8 mouse cellular contexts compared by ENCODE assay signal in the genomic region with DNA sequence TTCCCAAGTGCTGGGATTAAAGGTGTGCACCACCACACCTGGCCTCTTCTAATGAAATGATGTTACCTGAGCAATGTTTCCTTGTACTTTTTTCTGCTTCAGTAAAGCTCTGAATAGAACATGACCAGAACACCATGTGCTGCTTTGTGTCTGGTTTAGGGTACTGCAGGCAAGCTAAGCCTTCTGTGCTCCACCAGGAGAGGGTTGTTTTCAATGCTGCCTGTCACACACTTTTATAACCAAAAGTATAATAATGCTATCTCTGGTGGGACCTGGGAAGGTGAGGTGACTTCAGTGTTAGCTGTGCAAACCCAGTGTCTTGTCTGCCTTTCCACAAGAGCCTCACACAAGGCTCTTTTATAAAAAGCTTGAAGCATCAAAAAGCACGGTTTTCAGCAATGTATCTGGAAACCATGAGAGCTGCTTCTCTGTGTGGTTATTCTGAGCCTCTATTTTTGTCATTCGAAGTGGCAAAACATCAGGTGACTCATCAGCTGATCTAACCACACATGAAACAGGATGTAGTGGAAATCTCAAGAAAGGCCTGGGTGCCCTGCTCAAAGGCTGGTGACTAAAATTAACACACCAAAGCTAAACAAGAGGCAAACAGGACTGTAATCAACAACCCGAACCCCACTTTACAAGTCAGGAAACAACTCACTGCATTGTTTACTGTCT. TPM values are rescaled to one million over a fixed set of nuclear protein-coding genes. Genes with fewer than 3 reads are reported as not detected.
A peak's percentile ranks its signal among the peaks of the same experiment; 100 is the strongest.
DNase-seq lines count a peak whose midpoint lies in the region; ATAC-seq and TF ChIP-seq lines count a peak whose summit lies in the region.

No protein-coding gene starts in this region.

- no peak overlapping the region for H3K27ac ChIP-seq in MEL (ENCODE audit: control insufficient read depth, low read depth, low read length)
- H3K27ac ChIP-seq in heart, embryonic 12.5 days (ENCODE audit: poor library complexity, severe bottlenecking), result peak overlapping the region; percentile 64
- no peak overlapping the region; the same call in 1 of the 2 replicates for H3K27ac ChIP-seq in hindbrain, embryonic 12.5 days

- ATAC-seq in heart, embryonic 12.5 days (ENCODE audit: insufficient number of reproducible peaks, low FRiP score), result no peak
- no peak for ATAC-seq in hindbrain, embryonic 12.5 days (ENCODE audit: low FRiP score)

- no peaks in the 10 kb centered on the region for H3K79me2 ChIP-seq in MEL (ENCODE audit: control insufficient read depth, insufficient read depth, low read length, poor library complexity)

- WGBS in heart, embryonic 12.5 days, result 33% methylated on average over 3 of the region's 3 CpGs
- WGBS in hindbrain, embryonic 12.5 days, result 84% methylated on average over 3 of the region's 3 CpGs

- no peak for TF ChIP-seq RAD21 in MEL (IDR thresholded peaks at IDR 0.05; ENCODE audit: low read depth, low read length)

- no peak for TF ChIP-seq CTCF in MEL (IDR thresholded peaks at IDR 0.05 in 2 of 3, conservative IDR thresholded peaks at IDR 0.05 in 1 of 3; ENCODE audit: control insufficient read depth in 1 of 3, insufficient read depth in 1 of 3, low read depth in 2 of 3, low read length in 3 of 3, poor library complexity in 1 of 3, severe bottlenecking in 1 of 3)

- DNase-seq in layer of hippocampus, adult 9-10 months (ENCODE audit: low spot score), result peak; percentile 74
- DNase-seq in layer of hippocampus, postnatal 25 days (ENCODE audit: extremely low spot score in 1 of 2, low spot score in 1 of 2), result no peak
- DNase-seq in MEL (ENCODE audit: low read depth, low spot score), result peak; percentile 35
- peak; percentile 86 to 90 for DNase-seq in natural killer cell, adult 2 months (ENCODE audit: low spot score in 2 of 2)
- DNase-seq in kidney, adult 8-10 months, result no peak
- no peak for DNase-seq in urinary bladder, postnatal 14 days (ENCODE audit: low spot score)

- TF ChIP-seq EP300 in MEL (IDR thresholded peaks at IDR 0.05; ENCODE audit: low read depth in 1 of 2, low read length in 2 of 2), result no peak

- no peaks in the 10 kb centered on the region for H3K27me3 ChIP-seq in MEL (ENCODE audit: control insufficient read depth in 1 of 2, insufficient read depth in 2 of 2, low read length in 2 of 2)
- H3K27me3 ChIP-seq in heart, embryonic 12.5 days (replicated peaks), result no peaks in the 10 kb centered on the region
- no peaks in the 10 kb centered on the region for H3K27me3 ChIP-seq in hindbrain, embryonic 12.5 days

- H3K4me1 ChIP-seq in MEL (ENCODE audit: control insufficient read depth in 1 of 2, insufficient read depth in 2 of 2, low read length in 2 of 2), result no peaks in the 10 kb centered on the region
- H3K4me1 ChIP-seq in heart, embryonic 12.5 days (replicated peaks), result peaks cover 28% of the 10 kb centered on the region
- H3K4me1 ChIP-seq in hindbrain, embryonic 12.5 days, result peaks cover 10% of the 10 kb centered on the region; the same call in 1 of the 2 replicates

- H3K4me2 ChIP-seq in heart, embryonic 12.5 days, result no peak overlapping the region
- no peak overlapping the region for H3K4me2 ChIP-seq in hindbrain, embryonic 12.5 days (replicated peaks)

- H3K9me3 ChIP-seq in MEL (replicated peaks; ENCODE audit: insufficient read depth, low read length), result no peaks in the 10 kb centered on the region
- no peaks in the 10 kb centered on the region for H3K9me3 ChIP-seq in heart, embryonic 12.5 days (replicated peaks)
- no peaks in the 10 kb centered on the region for H3K9me3 ChIP-seq in hindbrain, embryonic 12.5 days (replicated peaks)

- no peak overlapping the region for H3K4me3 ChIP-seq in MEL (ENCODE audit: control insufficient read depth in 1 of 2, insufficient read depth in 1 of 2, low read depth in 2 of 2, low read length in 2 of 2)
- H3K4me3 ChIP-seq in heart, embryonic 12.5 days, result no peak overlapping the region
- no peak overlapping the region for H3K4me3 ChIP-seq in hindbrain, embryonic 12.5 days

- H3K36me3 ChIP-seq in MEL (ENCODE audit: control insufficient read depth in 1 of 2, insufficient read depth in 2 of 2, low read length in 2 of 2), result peaks cover 2 to 13% of the 10 kb centered on the region in 2 experiments; a peak in 3 of 4 replicates
- peaks cover 59% of the 10 kb centered on the region for H3K36me3 ChIP-seq in heart, embryonic 12.5 days
- peaks cover 40% of the 10 kb centered on the region for H3K36me3 ChIP-seq in hindbrain, embryonic 12.5 days

- H3K9ac ChIP-seq in MEL (ENCODE audit: control insufficient read depth, low read depth, low read length, poor library complexity, severe bottlenecking), result no peak overlapping the region
- H3K9ac ChIP-seq in heart, embryonic 12.5 days, result 0 out of 2 replicates have a peak overlapping the region, but pooled peaks have one; percentile 2
- no peak overlapping the region for H3K9ac ChIP-seq in hindbrain, embryonic 12.5 days

- no peak for TF ChIP-seq POLR2A in MEL (IDR thresholded peaks at IDR 0.05; ENCODE audit: control insufficient read depth in 1 of 2, insufficient read depth in 1 of 2, low read depth in 1 of 2, low read length in 2 of 2, poor library complexity in 1 of 2)

TF ChIP-seq in MEL, 35 proteins besides CTCF, POLR2A, EP300 and RAD21:
- TF ChIP-seq MEF2A (IDR thresholded peaks at IDR 0.05; ENCODE audit: extremely low read depth, insufficient replicate concordance, low read depth, low read length, poor library complexity, severe bottlenecking) (no peak), USF1 (IDR thresholded peaks at IDR 0.05; ENCODE audit: low read depth, low read length) (peak; percentile 78), ETS1 (IDR thresholded peaks at IDR 0.05; ENCODE audit: low read depth, low read length) (peak; percentile 74), ZNF384 (IDR thresholded peaks at IDR 0.05; ENCODE audit: low read depth, low read length) (no peak), ZC3H11A (IDR thresholded peaks at IDR 0.05; ENCODE audit: low read depth, low read length) (no peak), MXI1 (IDR thresholded peaks at IDR 0.05; ENCODE audit: low read depth, low read length) (no peak), MAX (IDR thresholded peaks at IDR 0.05; ENCODE audit: low read length) (no peak), ZKSCAN1 (IDR thresholded peaks at IDR 0.05; ENCODE audit: low read depth, low read length) (no peak), BHLHE40 (IDR thresholded peaks at IDR 0.05; ENCODE audit: borderline replicate concordance, low read depth, low read length) (peak; percentile 56; the same call in 1 of the 2 replicates), GATA1 (IDR thresholded peaks at IDR 0.05; ENCODE audit: low read depth, low read length) (no peak), SIN3A (IDR thresholded peaks at IDR 0.05; ENCODE audit: low read length) (0 out of 2 replicates have a peak, but pooled peaks have one; percentile 44), POLR2AphosphoS5 (IDR thresholded peaks at IDR 0.05; ENCODE audit: borderline replicate concordance, low read depth, low read length) (no peak), RCOR1 (IDR thresholded peaks at IDR 0.05; ENCODE audit: low read depth, low read length) (no peak), USF2 (IDR thresholded peaks at IDR 0.05; ENCODE audit: borderline replicate concordance in 1 of 2, insufficient read depth in 1 of 2, low read depth in 1 of 2, low read length in 2 of 2) (0 out of 4 replicates have a peak, but pooled peaks of 1 of the 2 experiments have one; percentile 38)

RNA-seq across cellular contexts. Expression of a gene that starts 33.9 kb away (rescaled TPM):
- total RNA-seq in layer of hippocampus, postnatal 25 days (2021), result 10 to 100 TPM; 20.2 to 20.9 TPM
- 64.2 and 65.5 TPM in 2 replicates for total RNA-seq in MEL (2012; rRNA removed)
- 10 to 100 TPM in 1 of 2 experiments, not detected in 1; 70.6 TPM for polyA plus RNA-seq in MEL (2012; ENCODE audit: insufficient read depth in 1 of 2, insufficient read length in 2 of 2, low read depth in 1 of 2, low replicate concordance in 2 of 2, missing spikeins in 1 of 2)
- 26.2 and 27.4 TPM in 2 replicates for polyA plus RNA-seq in heart, embryonic 12.5 days (2016; fragmentation: Nextera tagmentation; extraction: Ambion mirVana)
- 29.7 TPM in 2 replicates for polyA plus RNA-seq in hindbrain, embryonic 12.5 days (2016; fragmentation: Nextera tagmentation; extraction: Ambion mirVana)

Comparison
In these comparisons a context has a peak if more than half of its experiments do, and no peak if none do; other contexts are left out.
1. DNase-seq: peak in layer of hippocampus, adult 9-10 months (single experiment), MEL (single experiment) and natural killer cell, adult 2 months (2 of 2); none in layer of hippocampus, postnatal 25 days (0 of 2), kidney, adult 8-10 months (0 of 2) and urinary bladder, postnatal 14 days (single experiment).